Mouse (Mus musculus) stomach, embryonic 14.5 days (tissue): Measurements from ENCODE around the gene M1ap. TPM values are rescaled to one million over a fixed set of nuclear protein-coding genes. Genes with fewer than 3 reads are reported as not detected.

ENCODE experiments used
- ATAC-seq: fragments of 200-750 bp; cut with Nextera tagmentation; 2 replicates; pipeline ENCODE4 v1.8.0; 2017; ENCODE audit warnings: low read depth, moderate TSS enrichment; ENCODE audit not compliant: insufficient number of reproducible peaks, insufficient read depth, low FRiP score
- H3K27ac ChIP-seq: fragments of 300-500 bp; sonication (generic); 2 replicates; pipeline ENCODE4 v1.5.1; 2014; ENCODE audit warnings: mild to moderate bottlenecking, low read length, moderate library complexity, mixed read lengths
- H3K27me3 ChIP-seq: fragments of 300-500 bp; sonication (generic); 2 replicates; pipeline ENCODE4 v1.6.1; 2014; ENCODE audit warnings: low read length, control low read depth, mixed read lengths; ENCODE audit not compliant: control insufficient read depth, insufficient read depth
- H3K36me3 ChIP-seq: fragments of 300-500 bp; sonication (generic); 2 replicates; pipeline ENCODE4 v1.6.1; 2014; ENCODE audit warnings: mild to moderate bottlenecking, control low read depth, low read length, moderate library complexity, mixed read lengths; ENCODE audit not compliant: control insufficient read depth, insufficient read depth
- H3K4me1 ChIP-seq: fragments of 300-500 bp; sonication (generic); 2 replicates; pipeline ENCODE4 v1.6.1; 2014; ENCODE audit warnings: low read length, control low read depth, mixed read lengths; ENCODE audit not compliant: control insufficient read depth, insufficient read depth
- H3K4me2 ChIP-seq: fragments of 300-500 bp; sonication (generic); replicated peaks from 2 replicates; pipeline ENCODE4 v1.6.1; 2014; ENCODE audit warnings: low read depth, low read length, control low read depth
- H3K4me3 ChIP-seq: fragments of 300-500 bp; sonication (generic); 2 replicates; pipeline ENCODE4 v1.5.1; 2014; ENCODE audit warnings: low read depth, low read length, control low read depth
- H3K9ac ChIP-seq: fragments of 300-500 bp; sonication (generic); replicated peaks from 2 replicates; pipeline ENCODE4 v1.6.1; 2014; ENCODE audit warnings: low read depth, mild to moderate bottlenecking, control low read depth, low read length, moderate library complexity, mixed read lengths
- H3K9me3 ChIP-seq: fragments of 300-500 bp; sonication (generic); 2 replicates; pipeline ENCODE4 v1.6.1; 2016; ENCODE audit warnings: low read depth, low read length, control low read depth; ENCODE audit not compliant: control insufficient read depth
- WGBS: fragments of 180-500 bp; shearing (Covaris S2); extraction: QIAGEN DNeasy Blood & Tissue Kit; methylation state at CpG from one replicate; pipeline ENCODE4 v1.1.7; 2014; 5-methylcytosine and 5-hydroxymethylcytosine counted together
- polyA plus RNA-seq: library from polyadenylated mRNA; unstranded; fragments of >200 nt; fragmentation: Nextera tagmentation; extraction: Ambion mirVana; gene quantifications from 2 replicates; pipeline ENCODE4 v1.2.1, GENCODE M21; 2014

The M1ap gene
- polyA plus RNA-seq, 1 experiment from 2014 or later = 0.35 TPM

GRCm38 (mm10) chr6:82911303-82911702 is 35.4 kb upstream of the M1ap start:
- no peak overlapping the region for H3K4me3 ChIP-seq
- no peaks in the 10 kb centered on the region for H3K27me3 ChIP-seq
- H3K9me3 ChIP-seq = no peaks in the 10 kb centered on the region
- ATAC-seq = no peak
- H3K36me3 ChIP-seq = no peaks in the 10 kb centered on the region
- no peak overlapping the region for H3K9ac ChIP-seq
- no peaks in the 10 kb centered on the region for H3K4me1 ChIP-seq
- no peak overlapping the region for H3K27ac ChIP-seq
- 89% methylated on average over 5 of the region's 5 CpGs for WGBS
- H3K4me2 ChIP-seq = no peak overlapping the region

- H3K9ac ChIP-seq = no peak overlapping the region
- no peaks in the 10 kb centered on the region for H3K9me3 ChIP-seq
- no peaks in the 10 kb centered on the region for H3K36me3 ChIP-seq
- H3K4me2 ChIP-seq = no peak overlapping the region
- no peak overlapping the region for H3K27ac ChIP-seq
- ATAC-seq = no peak
- no peaks in the 10 kb centered on the region for H3K4me1 ChIP-seq
- H3K4me3 ChIP-seq = no peak overlapping the region
- WGBS = 75% methylated on average over 28 of the region's 28 CpGs
- no peaks in the 10 kb centered on the region for H3K27me3 ChIP-seq
These were observed 33.1 kb upstream of the M1ap start for GRCm38 (mm10) chr6:82913336-82914247.

- no peak overlapping the region for H3K4me3 ChIP-seq
- no peak overlapping the region for H3K4me2 ChIP-seq
- H3K27ac ChIP-seq = no peak overlapping the region
- no peaks in the 10 kb centered on the region for H3K4me1 ChIP-seq
- no peaks in the 10 kb centered on the region for H3K36me3 ChIP-seq
- 25% methylated on average over 3 of the region's 3 CpGs for WGBS
- H3K9ac ChIP-seq = no peak overlapping the region
- no peak for ATAC-seq
- H3K9me3 ChIP-seq = no peaks in the 10 kb centered on the region
- no peaks in the 10 kb centered on the region for H3K27me3 ChIP-seq
These were observed 30.8 kb upstream of the M1ap start for GRCm38 (mm10) chr6:82915889-82916288.

GRCm38 (mm10) chr6:82916459-82916858 is 30.2 kb upstream of the M1ap start:
- no peaks in the 10 kb centered on the region for H3K9me3 ChIP-seq
- WGBS = 85% methylated on average over 4 of the region's 4 CpGs
- H3K4me3 ChIP-seq = no peak overlapping the region
- H3K4me1 ChIP-seq = no peaks in the 10 kb centered on the region
- no peaks in the 10 kb centered on the region for H3K27me3 ChIP-seq
- no peak overlapping the region for H3K27ac ChIP-seq
- H3K9ac ChIP-seq = no peak overlapping the region
- no peak for ATAC-seq
- no peaks in the 10 kb centered on the region for H3K36me3 ChIP-seq
- H3K4me2 ChIP-seq = no peak overlapping the region

- Histone ChIP-seq H3K9me3 (no peaks in the 10 kb centered on the region), H3K27ac (no peak overlapping the region), H3K27me3 (no peaks in the 10 kb centered on the region), H3K4me1 (no peaks in the 10 kb centered on the region), H3K4me2 (no peak overlapping the region), H3K36me3 (no peaks in the 10 kb centered on the region), H3K9ac (no peak overlapping the region), H3K4me3 (no peak overlapping the region)
- ATAC-seq = no peak
- 73% methylated on average over 26 of the region's 26 CpGs for WGBS
These were observed 29.5 kb upstream of the M1ap start for GRCm38 (mm10) chr6:82917076-82917777.

GRCm38 (mm10) chr6:82917778-82918129 is 28.9 kb upstream of the M1ap start:
- Histone ChIP-seq H3K27ac (no peak overlapping the region), H3K9ac (no peak overlapping the region), H3K4me2 (no peak overlapping the region), H3K4me3 (no peak overlapping the region), H3K9me3 (no peaks in the 10 kb centered on the region), H3K36me3 (no peaks in the 10 kb centered on the region), H3K4me1 (no peaks in the 10 kb centered on the region), H3K27me3 (no peaks in the 10 kb centered on the region)
- peak; percentile 54; the same call in 1 of the 2 replicates for ATAC-seq
- WGBS = 17% methylated on average over 8 of the region's 8 CpGs

GRCm38 (mm10) chr6:82918371-82918770 is 28.3 kb upstream of the M1ap start:
- Histone ChIP-seq H3K9ac (no peak overlapping the region), H3K27ac (no peak overlapping the region), H3K9me3 (no peaks in the 10 kb centered on the region), H3K4me3 (no peak overlapping the region), H3K27me3 (no peaks in the 10 kb centered on the region), H3K4me1 (no peaks in the 10 kb centered on the region), H3K36me3 (no peaks in the 10 kb centered on the region), H3K4me2 (no peak overlapping the region)
- no peak for ATAC-seq
- WGBS = 81% methylated on average over 14 of the region's 14 CpGs

- Histone ChIP-seq H3K4me3 (no peak overlapping the region), H3K27ac (no peak overlapping the region), H3K27me3 (no peaks in the 10 kb centered on the region), H3K9me3 (no peaks in the 10 kb centered on the region), H3K9ac (no peak overlapping the region), H3K4me1 (no peaks in the 10 kb centered on the region), H3K36me3 (no peaks in the 10 kb centered on the region), H3K4me2 (no peak overlapping the region)
- 65% methylated on average over 8 of the region's 8 CpGs for WGBS
- no peak for ATAC-seq
These were observed 27.2 kb upstream of the M1ap start for GRCm38 (mm10) chr6:82919520-82919919.
